Mouse (Mus musculus): ENCODE results near the gene Fbxo10.
"Not testable (repeated sequence)": the region's sequence is repeated elsewhere in the genome, so short reads cannot be mapped to it uniquely, and the experiment has no call there.

DNA sequence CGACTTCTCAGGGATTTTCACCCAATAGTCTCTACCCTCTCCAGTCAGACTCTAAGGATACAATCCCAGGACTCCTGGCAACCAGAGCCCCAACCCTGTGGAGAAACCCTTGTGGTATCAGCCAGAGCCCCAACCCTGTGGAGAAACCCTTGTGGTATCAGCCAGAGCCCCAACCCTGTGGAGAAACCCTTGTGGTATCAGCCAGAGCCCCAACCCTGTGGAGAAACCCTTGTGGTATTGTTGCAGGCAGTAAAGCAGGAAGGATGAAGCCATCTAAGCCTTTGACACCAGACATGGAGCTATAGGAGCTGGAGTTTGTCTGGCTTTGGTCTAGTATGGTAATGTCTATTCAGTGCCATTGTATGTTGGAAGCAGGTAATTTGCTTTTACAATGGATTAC is 20.6 kb downstream of the Fbxo10 start:
- TF ChIP-seq CTCF, POLR2A (IDR thresholded peaks at IDR 0.05; ENCODE audit: extremely low read depth, insufficient read depth, low read length): not testable (repeated sequence)

Data from cortical plate, adult 2 months (tissue).